Mouse (Mus musculus): ENCODE data around the gene Plb1.

Plb1 gene

GRCm38 (mm10) chr5:32394586-32394985 lies 162.1 kb downstream of the Plb1 start:
- no peak for DNase-seq (ENCODE audit: low read depth)

- no peak for DNase-seq (ENCODE audit: low read depth)
Observed at GRCm38 (mm10) chr5:32395101-32395892, 162.8 kb downstream of the Plb1 start.

GRCm38 (mm10) chr5:32397719-32398118 lies 165.2 kb downstream of the Plb1 start:
- DNase-seq (ENCODE audit: low read depth): no peak

- DNase-seq (ENCODE audit: low read depth): no peak
Observed at GRCm38 (mm10) chr5:32400926-32401325, 168.4 kb downstream of the Plb1 start.

GRCm38 (mm10) chr5:32403082-32403953 lies 170.8 kb downstream of the Plb1 start:
- no peak for DNase-seq (ENCODE audit: low read depth)

GRCm38 (mm10) chr5:32405199-32405855 lies 172.8 kb downstream of the Plb1 start:
- DNase-seq (ENCODE audit: low read depth): no peak

- no peak for DNase-seq (ENCODE audit: low read depth)
Observed at GRCm38 (mm10) chr5:32408771-32409170, 176.3 kb downstream of the Plb1 start.

- DNase-seq (ENCODE audit: low read depth): no peak
Observed at GRCm38 (mm10) chr5:32409747-32410146, 177.2 kb downstream of the Plb1 start.

GRCm38 (mm10) chr5:32410954-32411688 lies 178.6 kb downstream of the Plb1 start:
- DNase-seq (ENCODE audit: low read depth): no peak

GRCm38 (mm10) chr5:32412186-32412950 lies 179.9 kb downstream of the Plb1 start:
- no peak for DNase-seq (ENCODE audit: low read depth)

- DNase-seq (ENCODE audit: low read depth): no peak
Observed at GRCm38 (mm10) chr5:32413083-32413482, 180.6 kb downstream of the Plb1 start.

GRCm38 (mm10) chr5:32413569-32413968 lies 181.1 kb downstream of the Plb1 start:
- DNase-seq (ENCODE audit: low read depth): no peak

- DNase-seq (ENCODE audit: low read depth): no peak
Observed at GRCm38 (mm10) chr5:32414461-32414985, 182.0 kb downstream of the Plb1 start.

- no peak for DNase-seq (ENCODE audit: low read depth)
Observed at GRCm38 (mm10) chr5:32415554-32415953, 183.0 kb downstream of the Plb1 start.
